Mouse (Mus musculus) myocyte (in vitro differentiated cells): ENCODE results near the gene Kxd1.

Source experiments
- CEBPB ChIP-seq: IDR thresholded peaks from 2 replicates; pipeline ENCODE4 v1.6.1; 2011; ENCODE audit warnings: mild to moderate bottlenecking, moderate library complexity; ENCODE audit not compliant: poor library complexity, insufficient read depth, severe bottlenecking
- POLR2A ChIP-seq: IDR thresholded peaks from one replicate; pipeline ENCODE4 v1.6.1; 2011; ENCODE audit warnings: low read depth, mild to moderate bottlenecking, control low read depth, moderate library complexity; ENCODE audit not compliant: insufficient read length

- TF ChIP-seq CEBPB = no peak
- TF ChIP-seq POLR2A = no peak
Observed at GRCm38 (mm10) chr8:70560564-70560963, 32.8 kb upstream of the Kxd1 start.
